Mouse (Mus musculus) hindlimb bud, embryonic 11.5 days (tissue): Measurements from ENCODE around the gene Ptprc.
A peak's percentile ranks its signal among the peaks of the same experiment; 100 is the strongest.

Experiments
- DNase-seq: peaks from one replicate; pipeline ENCODE4 v3.0.0-alpha.2; 2012; ENCODE audit warnings: low read depth, low spot score; ENCODE audit errors: extremely low spot score

Ptprc gene

GRCm38 (mm10) chr1:138154185-138154785 lies 21.2 kb downstream of the Ptprc start:
- no peak for DNase-seq

GRCm38 (mm10) chr1:138153126-138153525 lies 22.4 kb downstream of the Ptprc start:
- DNase-seq: no peak

- no peak for DNase-seq
These were observed 26.7 kb downstream of the Ptprc start for GRCm38 (mm10) chr1:138148844-138149243.

- no peak for DNase-seq
These were observed 29.9 kb downstream of the Ptprc start for GRCm38 (mm10) chr1:138145571-138145970.

GRCm38 (mm10) chr1:138145148-138145547 lies 30.4 kb downstream of the Ptprc start:
- DNase-seq: no peak

GRCm38 (mm10) chr1:138144365-138144764 lies 31.1 kb downstream of the Ptprc start:
- no peak for DNase-seq

- DNase-seq: no peak
These were observed 34.7 kb downstream of the Ptprc start for GRCm38 (mm10) chr1:138140769-138141168.

GRCm38 (mm10) chr1:138137696-138138095 lies 37.8 kb downstream of the Ptprc start:
- DNase-seq: no peak

GRCm38 (mm10) chr1:138137024-138137577 lies 38.4 kb downstream of the Ptprc start:
- no peak for DNase-seq

- DNase-seq: no peak
These were observed 39.1 kb downstream of the Ptprc start for GRCm38 (mm10) chr1:138136373-138136779.

GRCm38 (mm10) chr1:138135637-138136372 lies 39.7 kb downstream of the Ptprc start:
- DNase-seq: no peak

GRCm38 (mm10) chr1:138135117-138135516 lies 40.4 kb downstream of the Ptprc start:
- DNase-seq: no peak

GRCm38 (mm10) chr1:138134324-138134723 lies 41.2 kb downstream of the Ptprc start:
- DNase-seq: no peak

GRCm38 (mm10) chr1:138131739-138132138 lies 43.8 kb downstream of the Ptprc start:
- DNase-seq: no peak

- DNase-seq: no peak
These were observed 45.4 kb downstream of the Ptprc start for GRCm38 (mm10) chr1:138130145-138130544.

- no peak for DNase-seq
These were observed 48.7 kb downstream of the Ptprc start for GRCm38 (mm10) chr1:138126843-138127242.

GRCm38 (mm10) chr1:138125281-138125680 lies 50.2 kb downstream of the Ptprc start:
- DNase-seq: no peak

- DNase-seq: no peak
These were observed 51.6 kb downstream of the Ptprc start for GRCm38 (mm10) chr1:138123866-138124265.

GRCm38 (mm10) chr1:138119895-138120294 lies 55.6 kb downstream of the Ptprc start:
- no peak for DNase-seq

GRCm38 (mm10) chr1:138093219-138093618 lies 82.3 kb downstream of the Ptprc start:
- DNase-seq: no peak

- DNase-seq: peak; percentile 37
These were observed 89.7 kb downstream of the Ptprc start for GRCm38 (mm10) chr1:138085810-138086209.

GRCm38 (mm10) chr1:138083707-138084106 lies 91.8 kb downstream of the Ptprc start:
- DNase-seq: no peak
